Mouse (Mus musculus) cerebellum, adult 2 months (tissue): ENCODE measurements around the gene Zfp59.

Experiments
- CTCF ChIP-seq: fragments of 200-500 bp; IDR thresholded peaks from 2 replicates; pipeline ENCODE4 v1.5.1; 2011; ENCODE audit warnings: low read depth, mild to moderate bottlenecking, control low read depth, low read length, moderate library complexity, borderline replicate concordance; ENCODE audit not compliant: insufficient read depth
- POLR2A ChIP-seq: fragments of 200-500 bp; IDR thresholded peaks from 2 replicates; pipeline ENCODE4 v1.6.1; 2011; ENCODE audit warnings: low read length, control low read depth, borderline replicate concordance; ENCODE audit not compliant: insufficient read depth

DNA sequence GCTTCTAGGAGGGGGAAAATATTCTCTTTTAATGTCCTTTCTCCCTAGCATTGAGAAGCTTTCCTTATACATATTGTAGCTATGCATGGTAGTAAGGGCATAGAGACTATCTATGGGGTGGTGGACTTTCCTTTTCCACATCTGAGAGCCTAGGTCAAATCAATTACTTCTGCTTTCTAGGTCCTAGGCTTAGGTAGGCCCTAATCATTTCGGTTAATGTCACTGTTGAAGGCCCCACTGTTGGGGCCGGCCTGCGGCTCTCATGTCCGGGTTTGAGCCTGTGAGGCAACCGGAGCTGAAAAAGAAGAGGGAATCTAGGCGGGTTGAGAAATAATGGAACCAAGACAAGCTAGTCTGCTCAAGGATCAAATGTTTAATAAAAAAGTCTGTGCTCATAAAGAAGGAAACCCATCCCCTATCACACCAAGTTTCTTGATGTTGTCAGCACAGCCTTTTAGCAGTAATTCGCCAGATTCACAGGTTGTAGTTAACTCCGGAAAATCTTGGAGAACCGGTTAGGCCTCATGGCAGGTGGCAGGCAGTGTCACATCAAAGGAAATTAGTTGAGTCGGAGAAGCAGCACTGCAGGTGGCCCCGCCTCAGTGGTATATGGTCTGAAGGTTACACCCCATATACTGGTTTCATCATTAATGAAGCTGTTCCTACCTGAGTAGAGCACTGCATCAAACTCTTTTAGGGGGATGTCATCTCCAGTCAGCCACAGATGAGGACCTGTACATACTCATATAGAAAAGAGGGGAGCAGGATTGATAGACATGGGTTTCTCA is 66.8 kb downstream of the Zfp59 start:
- no peak for TF ChIP-seq CTCF
- no peak for TF ChIP-seq POLR2A
